Mouse (Mus musculus) 3T3-L1 (cell line): Measurements from ENCODE around the gene Tmem132c.

Experiments used
- DNase-seq: peaks from one replicate; pipeline ENCODE4 v3.0.0-alpha.2; 2015; ENCODE audit warnings: low read depth, low spot score

Tmem132c gene

DNA sequence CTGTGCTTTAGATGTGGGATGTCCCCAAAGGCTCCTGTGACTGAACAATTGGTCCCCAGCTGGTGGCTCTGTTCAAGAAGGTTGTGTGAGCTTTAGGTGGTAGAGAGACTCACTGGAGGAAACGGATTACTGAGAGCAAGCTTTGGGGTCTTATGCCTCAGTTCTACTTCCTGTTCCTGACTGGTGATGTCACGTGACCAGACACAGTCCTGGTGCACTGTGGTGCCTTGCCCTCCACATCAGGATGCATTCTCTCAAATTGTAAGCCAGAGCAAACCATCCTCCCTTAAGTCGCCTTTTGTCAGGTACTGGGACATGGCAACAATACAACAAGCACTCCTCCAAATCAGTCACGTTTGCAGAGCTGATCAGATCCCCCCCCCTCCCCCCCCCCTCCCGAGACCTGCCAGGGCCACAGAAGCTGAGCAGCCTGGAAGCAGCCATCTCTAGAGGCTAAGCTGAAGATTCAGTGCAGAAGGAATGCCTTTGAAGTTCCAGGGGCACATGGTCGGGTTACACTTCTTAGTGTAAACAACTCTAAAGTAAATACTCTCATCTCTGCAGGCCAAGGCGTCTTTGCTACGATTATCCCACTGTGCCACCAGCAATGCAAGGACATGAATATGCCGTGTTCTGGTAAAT is 164.5 kb downstream of the Tmem132c start:
- DNase-seq, result no peak

DNA sequence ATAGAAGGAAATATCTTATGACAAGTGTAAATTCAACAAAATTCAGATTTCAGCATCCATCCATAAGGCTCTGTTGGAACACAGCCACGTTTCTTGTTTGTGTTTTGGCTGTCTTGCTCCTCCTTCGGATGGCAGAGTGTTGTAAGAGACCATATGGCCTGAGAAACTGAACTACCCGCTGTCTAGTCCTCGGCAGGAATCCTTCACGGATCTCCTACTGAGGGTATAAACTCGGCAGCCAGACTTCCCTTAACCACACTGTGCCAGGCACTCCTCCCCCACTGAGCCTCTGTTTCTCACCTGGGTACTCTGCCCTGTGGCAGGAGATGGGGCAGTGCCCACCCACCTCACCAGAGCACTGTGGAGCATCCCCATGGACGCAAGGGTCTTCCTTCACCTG is 174.9 kb downstream of the Tmem132c start:
- no peak for DNase-seq

DNA sequence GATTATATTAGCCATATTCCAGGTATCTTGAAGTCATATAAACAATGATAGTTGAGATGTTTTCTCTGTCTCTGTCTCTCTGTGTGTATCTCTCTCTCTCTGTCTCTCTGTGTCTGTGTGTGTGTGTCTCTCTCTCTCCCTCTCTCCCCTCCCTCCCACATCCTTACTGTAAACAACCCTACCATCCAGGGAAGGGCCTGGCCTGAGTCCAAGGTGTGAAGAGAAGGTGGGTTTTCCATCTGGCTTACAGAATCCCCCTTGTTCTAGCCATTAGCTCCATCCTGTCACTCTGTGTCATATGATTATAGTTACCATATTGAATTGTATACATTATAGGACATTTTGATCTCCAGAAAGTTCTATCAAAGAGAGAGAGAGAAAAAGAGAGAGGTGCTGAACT is 182.3 kb downstream of the Tmem132c start:
- DNase-seq, result no peak

DNA sequence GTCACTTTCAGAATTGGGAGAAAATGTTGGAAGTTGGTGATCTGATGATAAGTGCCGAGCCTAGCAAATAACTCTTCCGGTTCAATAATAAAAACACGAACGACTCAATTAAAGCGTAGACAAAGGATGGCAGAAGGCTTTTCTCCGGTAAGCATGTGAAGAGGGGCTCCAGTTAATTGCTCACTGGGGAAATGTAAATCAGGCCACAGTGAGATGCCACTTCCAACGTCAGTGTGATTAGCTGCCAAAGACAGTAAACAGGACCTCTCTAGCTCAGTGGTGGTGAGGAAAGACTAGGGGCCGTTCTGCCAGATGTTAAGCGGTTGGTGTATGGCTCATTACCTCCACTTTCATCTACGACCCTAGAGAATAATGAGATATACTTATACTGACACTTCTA is 187.5 kb downstream of the Tmem132c start:
- no peak for DNase-seq

DNA sequence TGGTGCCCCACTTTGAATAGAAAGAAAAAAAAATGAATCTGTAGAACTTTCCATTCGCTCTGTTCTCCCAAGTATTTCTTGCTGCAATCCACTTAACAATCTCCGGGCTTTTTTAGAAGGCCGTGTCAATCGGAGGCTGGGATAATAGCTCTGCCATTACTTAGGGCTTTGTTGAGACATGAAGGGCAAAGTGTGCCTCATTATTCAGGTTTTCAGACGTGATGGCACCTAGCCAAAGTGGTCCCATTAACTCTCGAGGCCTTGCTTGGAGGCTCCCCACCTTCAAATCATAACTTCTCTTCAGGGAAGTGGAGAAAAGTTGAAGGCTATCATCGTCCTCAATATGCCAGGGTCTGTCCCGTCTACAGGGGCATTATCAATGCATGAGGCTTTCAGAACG is 190.0 kb downstream of the Tmem132c start:
- DNase-seq, result no peak

DNA sequence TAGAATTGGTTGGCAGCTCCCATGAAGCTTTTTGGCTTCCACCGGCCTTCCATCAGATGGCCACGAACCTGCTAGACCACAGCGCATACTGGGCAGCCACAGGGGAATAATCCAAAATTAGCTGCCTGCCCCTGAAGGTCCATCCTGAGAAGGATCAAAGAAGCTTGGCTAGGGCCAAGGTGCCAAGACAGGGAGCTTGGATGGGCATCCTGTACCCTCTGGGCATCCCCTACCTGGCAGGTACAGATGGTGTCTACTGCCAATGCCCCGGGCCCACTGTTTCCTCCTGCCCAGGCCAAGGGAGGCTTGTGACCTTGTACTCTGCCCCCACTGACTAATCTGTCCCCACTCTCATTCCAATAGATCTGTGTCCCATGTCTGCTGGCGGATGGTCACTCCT is 195.2 kb downstream of the Tmem132c start:
- no peak for DNase-seq

DNA sequence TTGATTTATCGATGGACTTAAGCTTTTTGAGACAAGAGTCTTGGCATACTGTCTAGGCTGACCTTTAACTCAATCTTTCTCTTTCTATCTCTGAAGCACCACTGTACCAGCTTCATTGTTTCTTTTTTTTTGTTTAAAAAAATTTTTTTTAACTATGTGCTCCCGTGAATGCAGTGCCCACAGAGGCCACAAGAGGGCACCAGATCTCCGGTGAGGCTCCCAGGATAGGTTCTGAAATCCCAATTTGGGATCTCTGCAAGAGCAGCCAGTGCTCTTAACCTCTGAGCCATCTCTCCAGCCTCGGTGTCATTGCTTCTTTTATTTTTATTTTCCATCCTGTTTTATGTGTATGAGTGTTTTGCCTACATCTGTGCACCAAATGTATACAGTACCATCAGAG is 197.0 kb downstream of the Tmem132c start:
- DNase-seq, result no peak

DNA sequence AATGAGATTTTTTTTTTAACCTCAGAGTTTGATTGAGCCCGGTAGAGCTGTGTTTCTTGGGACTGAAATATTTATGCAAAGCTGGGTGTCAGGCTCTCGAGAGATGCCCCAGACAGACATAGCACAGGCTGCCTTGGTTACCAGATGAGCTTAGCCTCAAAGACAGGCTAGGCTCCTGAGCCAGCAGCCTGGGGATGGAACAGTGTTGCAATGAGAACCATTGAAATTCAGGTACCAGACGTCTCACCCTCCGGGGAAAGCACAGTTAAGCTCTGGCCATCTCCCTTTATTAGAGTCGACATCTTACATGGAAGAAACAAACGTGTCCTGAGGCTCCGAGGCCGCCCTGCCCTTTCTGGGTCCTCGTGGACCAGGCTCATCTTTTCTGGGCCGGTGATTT is 200.4 kb downstream of the Tmem132c start:
- no peak for DNase-seq

DNA sequence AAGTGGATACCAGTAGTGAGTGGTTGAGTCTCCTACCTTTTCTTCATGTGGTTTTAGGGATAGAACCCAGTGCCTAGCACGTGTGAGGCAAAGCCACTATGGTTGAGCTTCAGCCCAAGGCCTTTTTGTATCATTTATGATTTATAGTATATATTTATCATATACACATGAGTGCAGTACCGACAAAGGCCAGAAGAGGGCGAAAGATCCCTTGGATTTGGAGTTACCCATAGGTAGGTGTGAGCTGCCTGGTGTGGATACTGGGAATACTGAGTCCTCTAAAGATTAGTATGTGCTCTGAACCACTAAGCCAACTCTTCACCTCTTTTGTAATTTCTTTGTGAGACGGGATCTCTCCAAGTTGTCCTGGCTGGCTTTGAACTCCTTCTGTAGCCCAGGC is 212.0 kb downstream of the Tmem132c start:
- DNase-seq, result peak; percentile 3

DNA sequence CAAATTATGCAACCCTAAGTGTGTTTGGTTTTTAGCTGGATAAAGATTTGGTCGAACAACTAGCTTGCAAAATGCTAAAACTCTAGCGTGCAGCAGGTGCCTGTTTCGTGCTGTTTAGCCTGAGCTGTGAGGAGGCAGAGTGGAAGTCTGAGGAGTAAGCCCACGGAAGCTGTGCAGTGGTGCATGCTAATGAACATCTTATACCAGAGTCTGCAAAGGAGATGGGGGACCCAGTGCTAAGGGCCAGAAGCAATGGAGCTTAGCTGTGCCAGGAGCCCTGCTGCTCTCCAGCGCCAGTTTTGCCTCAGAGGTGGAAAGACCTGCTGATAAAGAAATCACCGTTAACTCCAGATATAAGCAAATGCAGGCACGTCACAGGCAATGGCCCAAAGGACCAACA is 212.5 kb downstream of the Tmem132c start:
- no peak for DNase-seq

DNA sequence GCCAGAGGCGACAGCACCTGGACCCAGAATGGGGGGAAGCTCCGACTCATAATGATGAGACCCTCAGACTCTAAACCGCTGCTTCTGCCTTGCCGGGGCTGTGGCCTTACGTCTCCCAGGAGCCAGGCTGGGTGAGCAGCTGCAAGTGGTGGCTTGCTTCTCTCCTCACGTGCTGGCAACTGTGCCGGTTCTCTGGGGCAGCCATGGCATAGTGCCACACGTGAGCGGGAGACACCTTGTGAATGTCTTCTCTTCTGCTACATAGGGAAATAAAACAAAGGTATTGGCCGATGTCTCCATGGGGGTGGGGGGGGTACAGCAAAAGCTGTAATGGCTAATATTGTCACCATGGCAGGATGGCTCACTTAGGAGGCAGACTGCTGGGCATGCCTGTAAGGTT is 214.5 kb downstream of the Tmem132c start:
- no peak for DNase-seq

DNA sequence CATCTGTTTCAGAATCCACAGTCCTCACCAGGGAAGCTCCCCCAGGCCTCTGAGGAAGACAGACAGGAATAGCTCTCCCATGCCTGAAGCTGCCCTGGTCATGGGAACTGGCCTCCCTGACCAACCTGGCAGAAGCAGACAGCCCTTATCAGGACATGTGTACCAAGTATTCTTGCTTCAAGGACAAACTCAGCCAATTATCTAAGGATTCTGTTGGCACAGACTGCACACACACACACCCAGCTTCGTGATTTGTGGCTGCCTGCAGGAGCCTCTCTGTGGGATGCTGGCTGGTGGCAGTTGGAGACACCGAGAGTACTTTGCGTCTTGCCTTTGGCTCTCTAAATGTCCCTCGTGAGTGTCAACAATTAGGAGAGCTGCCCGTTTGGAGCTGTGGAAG is 226.5 kb downstream of the Tmem132c start:
- no peak for DNase-seq

DNA sequence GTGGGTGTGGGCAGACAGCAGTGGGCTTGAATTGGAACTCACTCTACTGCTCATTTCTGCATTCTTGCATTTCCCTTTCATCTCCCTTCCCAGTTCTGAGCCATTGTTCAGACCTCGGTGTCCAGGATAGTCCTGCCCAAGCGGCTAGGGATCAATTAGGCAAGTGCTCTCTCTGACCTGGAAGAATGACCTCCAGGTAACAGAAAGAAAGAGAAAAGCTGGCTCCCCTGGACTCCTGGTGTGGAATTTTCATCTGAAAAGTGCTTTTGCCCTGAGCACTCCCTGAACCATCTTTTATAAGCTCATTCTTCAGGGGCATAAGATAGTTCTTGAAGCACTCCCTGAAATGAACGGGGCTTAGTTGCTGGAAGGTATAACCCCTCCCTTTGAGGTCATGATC is 228.7 kb downstream of the Tmem132c start:
- DNase-seq, result no peak

DNA sequence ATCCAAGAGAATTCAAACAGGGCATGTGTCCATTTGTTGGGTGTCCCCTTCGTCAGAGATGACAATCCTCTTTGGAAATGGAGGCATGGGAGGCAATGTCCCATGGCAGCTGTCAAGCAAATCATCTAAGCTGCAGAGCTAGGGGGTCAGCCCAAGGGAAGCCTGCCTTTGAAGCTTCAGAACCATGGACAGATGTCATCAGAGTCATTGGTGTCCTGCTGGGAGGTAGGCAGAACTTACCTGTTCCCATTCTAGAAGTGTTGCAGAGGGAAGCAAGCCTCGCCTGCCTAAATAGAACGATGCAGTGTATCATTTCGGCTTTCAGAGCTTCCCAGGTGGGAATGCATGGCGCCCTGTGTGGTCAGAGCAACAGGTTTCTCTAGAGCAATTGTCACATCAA is 230.3 kb downstream of the Tmem132c start:
- DNase-seq, result no peak

DNA sequence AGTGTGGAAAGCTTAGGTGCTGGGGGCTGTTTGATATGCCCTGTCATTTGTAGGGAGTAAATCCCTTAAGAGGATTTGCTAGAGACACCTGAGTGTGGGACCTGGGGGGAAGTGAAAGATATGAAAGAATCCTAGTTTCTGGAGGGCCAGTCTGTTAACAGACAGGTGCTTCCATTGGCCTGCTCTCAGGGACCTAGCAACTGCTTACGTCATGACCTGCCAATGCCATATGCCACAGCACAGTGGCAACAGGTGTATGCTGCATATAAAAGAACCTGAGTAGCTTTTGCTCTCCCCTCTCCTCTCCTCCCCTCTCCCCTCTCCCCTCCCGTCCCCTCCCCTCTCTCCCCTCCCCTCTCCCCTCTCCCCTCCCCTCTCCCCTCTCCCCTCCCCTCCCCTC is 232.1 kb downstream of the Tmem132c start:
- no peak for DNase-seq

DNA sequence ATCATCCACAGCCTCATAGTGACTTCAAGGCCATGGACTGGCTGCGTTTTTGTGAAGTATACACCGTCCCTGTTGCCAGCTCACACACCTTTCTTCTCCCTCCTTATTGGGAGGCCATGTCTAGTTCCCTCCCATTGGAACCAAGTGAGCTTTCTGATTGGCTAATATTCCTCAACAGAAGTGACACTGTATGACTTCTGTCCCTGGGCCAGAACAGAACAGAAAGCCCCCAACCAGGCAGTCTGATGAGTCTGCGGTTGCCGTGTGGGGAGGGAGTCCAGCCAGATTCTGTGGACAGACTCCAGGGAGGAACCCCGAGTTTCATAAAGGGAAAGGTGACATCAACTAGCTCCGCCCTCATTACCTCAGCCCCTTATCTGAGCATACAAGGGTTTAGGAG is 233.2 kb downstream of the Tmem132c start:
- DNase-seq, result no peak

DNA sequence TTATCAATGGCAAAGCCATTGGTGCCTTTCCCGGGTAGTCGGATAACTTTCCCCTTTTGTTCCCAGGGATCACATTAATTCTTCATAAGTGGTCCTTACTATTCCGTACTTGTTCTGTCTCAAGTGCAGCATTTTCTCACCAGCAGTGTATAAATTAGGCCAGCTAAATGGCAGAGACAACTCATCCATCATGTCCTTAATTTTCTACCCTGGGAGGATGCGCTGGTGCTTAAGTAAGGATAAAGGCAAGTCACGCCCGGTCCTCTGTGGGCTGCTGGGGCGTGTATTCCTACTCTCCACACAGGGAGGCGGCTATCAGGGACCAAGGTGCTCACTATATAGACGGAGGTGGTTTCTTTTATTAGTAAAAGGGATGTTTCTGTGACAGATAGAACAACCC is 236.2 kb downstream of the Tmem132c start:
- no peak for DNase-seq

DNA sequence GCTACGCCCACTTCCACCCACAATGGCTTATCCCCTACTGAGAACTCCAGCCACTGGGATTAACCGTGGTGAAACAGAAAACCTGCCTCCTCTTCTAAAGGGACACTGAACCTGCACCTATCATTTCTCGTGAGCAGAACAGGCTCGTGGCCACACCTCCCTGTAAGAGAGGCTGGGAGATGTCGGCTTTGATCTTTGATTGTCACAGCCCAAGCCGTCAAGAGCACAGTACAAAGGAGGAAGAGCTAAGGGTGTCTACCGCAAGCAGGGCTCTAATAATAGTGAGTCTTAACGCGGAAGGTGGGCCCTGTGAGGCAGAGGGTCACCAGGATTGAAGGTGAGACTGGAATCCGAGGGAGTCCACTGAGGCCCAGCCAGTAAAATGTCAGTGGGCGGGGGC is 236.7 kb downstream of the Tmem132c start:
- no peak for DNase-seq

DNA sequence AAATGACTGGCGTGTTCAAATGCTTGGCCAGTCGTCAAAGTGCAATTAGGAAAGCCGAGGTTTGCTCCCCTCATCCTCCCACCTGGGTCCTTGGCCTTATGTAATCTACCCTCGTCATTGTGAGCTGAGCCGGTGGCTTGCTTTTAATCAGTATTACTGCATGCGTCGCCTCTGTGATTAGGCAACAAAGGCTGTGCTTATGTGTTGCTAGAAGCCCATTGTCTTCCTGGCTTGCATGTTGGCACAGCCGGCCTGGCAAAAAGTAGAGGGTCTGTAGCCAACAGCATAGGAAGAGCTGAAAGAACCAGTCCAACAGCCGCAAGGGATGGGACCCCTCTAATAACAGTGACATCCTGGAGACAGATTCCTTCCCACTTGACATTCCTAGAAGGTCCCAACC is 239.3 kb downstream of the Tmem132c start:
- no peak for DNase-seq

DNA sequence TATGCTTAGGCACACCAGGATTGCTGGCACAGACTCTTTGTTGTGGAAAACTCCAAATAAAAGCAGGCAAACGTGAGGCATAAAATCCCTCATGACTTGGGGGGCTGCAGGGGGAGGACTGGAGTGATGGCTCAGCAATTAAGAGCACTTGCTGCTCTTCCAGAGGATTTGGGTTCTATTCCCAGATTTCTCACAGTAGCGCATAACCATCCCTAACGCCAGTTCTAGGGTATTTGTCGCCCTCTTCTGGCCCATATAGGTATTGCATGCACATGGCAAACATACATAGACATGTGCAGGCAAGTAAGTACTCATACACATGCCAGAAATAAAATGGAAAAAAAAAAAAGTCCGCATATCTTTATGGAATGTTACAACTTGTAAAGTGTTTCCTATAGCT is 239.8 kb downstream of the Tmem132c start:
- DNase-seq, result peak; percentile 26

DNA sequence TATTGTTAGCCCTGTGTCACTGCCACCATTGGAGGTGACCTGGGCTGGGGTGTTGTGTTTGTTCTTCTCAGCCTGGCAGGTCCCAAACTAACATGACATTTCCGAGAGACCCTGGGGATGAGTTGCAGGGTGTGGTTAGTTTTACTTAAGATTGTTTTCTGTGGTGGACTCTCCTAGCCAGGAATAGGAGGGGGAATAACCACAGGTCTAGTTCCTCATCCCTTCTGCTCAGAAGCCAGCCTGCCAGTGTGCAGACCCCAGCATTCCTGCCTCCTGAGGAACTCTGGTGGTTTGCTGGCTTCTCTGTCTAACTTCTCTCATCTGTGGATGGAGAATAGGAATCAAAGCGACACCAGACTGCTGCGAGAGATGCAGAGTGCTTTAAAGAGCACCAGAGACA is 240.7 kb downstream of the Tmem132c start:
- DNase-seq, result no peak

DNA sequence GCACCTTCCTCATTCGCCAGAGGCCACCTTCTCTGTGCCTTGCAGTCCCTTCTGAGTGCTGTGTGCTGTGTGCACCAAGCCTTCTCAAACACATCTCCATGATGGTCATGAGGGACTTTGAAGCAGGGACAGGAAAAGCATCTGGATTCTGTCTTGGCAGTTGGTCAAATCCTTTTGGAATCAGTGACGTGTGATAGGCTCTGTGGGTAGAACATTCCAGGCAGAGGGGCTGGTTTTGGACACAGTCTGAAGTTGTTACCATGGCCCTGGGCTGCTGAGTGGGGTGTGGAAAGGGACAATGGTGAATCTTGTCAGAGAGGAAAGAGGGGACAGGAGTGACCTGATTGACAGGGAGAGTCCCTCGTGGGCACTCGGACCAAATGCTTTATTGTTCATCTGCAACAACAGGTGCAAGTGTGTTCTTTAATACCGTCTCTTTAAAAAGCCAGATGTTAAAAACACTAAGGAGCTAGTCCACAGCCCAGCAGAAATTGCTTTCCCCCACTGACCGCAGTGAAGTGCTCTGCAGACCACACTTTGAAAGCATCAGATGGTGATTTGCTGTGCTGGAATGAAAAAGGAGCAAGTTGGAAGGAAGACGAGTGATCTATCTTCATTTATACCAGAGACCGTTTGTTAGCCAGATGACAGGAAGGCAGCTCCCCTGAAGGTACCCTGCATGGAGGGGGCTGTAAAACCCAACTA is 242.5 kb downstream of the Tmem132c start:
- DNase-seq, result no peak

DNA sequence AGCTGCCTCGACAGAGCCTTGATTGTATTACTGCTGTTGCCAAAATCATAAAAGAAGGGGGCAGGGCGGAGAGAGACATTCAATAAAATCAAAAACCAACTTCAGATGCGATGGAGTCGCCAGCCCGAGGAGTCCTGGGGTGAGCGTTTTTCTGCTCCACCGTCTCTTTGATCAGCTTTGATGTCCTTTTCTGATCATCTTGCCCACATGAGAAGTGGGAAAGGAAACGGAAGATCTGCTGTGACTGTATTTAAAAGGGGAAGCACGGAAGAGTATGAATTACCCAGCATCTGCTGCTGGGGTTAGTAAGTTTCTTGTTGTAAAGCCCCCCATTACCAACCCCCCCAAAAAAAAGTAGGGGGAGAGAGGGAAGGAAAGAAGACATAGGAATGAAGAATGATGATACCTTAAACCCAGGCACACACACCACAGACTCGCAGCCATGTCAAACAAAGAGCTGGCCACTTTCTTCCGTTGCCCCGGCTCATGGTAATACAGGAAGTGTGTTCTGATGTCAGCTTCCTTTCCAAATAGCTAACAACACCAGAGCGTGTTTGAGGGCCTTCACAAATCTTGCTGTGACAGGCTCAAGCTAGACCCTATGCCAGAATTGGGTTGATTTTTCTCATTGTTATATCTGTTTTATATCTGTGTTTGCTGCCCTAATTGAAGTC is 243.3 kb downstream of the Tmem132c start:
- DNase-seq, result no peak
